Mouse (Mus musculus): ENCODE results near the gene Fut9. TPM values are rescaled to one million over a fixed set of nuclear protein-coding genes. Genes with fewer than 3 reads are reported as not detected.

The Fut9 gene
- polyA plus RNA-seq (2015; fragmentation: Nextera tagmentation; extraction: Ambion mirVana), result 0.69 and 0.74 TPM in 2 replicates

DNA sequence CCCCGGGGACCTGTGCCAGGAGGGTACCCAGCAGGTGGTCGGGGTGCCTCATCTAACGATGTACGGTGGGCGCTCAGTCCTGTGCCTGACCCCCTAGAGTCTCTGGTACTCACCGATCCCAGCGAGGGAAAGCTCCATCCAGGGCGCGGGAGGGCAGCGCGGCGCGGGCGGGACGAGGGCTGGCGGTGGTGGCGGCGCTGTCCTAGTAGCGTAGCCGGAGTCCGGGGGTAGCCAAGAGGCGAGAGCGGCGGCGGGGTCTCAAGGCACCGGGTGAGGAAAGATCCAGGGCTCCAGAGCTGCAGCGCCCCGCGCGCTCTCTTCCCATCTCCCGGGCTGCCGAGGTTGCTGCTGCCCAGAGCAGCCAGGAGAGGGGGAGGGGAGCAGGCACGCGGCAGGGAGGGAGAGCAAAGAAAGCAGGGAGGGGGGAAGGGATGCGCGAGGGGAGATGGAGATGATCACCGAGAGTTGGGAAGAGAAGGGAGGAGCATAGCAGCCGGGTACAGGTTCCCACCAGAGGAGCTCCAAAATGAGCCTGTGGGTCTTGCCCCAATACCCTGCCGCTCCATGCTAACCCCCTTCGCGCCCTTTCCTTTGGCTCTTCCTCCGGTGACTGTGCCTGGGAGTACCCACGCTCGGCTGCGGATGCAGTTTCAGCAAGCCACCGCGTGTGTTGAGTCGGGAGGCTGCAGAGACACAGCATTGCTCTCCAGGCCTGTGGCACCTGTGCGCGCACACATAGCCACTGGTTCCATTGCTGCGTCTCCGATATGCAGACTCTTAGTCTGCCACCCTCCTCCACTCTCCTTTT is at the start of gene Fut9:
Gene Fut9 (minus strand): TSS at position 769 of the 808 bp plus-strand sequence.
- H3K36me3 ChIP-seq, result no peaks in the 10 kb centered on the region
- WGBS, result under 1% methylated on average over 52 of the region's 52 CpGs
- peak; percentile 65 for ATAC-seq (ENCODE audit: borderline replicate concordance, extremely low read depth, low FRiP score, low TSS enrichment)
- peaks cover 17% of the 10 kb centered on the region for H3K27me3 ChIP-seq
- peak within 1 kb of the TSS; percentile 24; the same call in 1 of the 2 replicates for H3K9ac ChIP-seq
- peak within 1 kb of the TSS; percentile 43 for H3K4me3 ChIP-seq
- no peak within 1 kb of the TSS for H3K27ac ChIP-seq
- no peaks in the 10 kb centered on the region for H3K4me1 ChIP-seq
- no peaks in the 10 kb centered on the region for H3K9me3 ChIP-seq
- H3K4me2 ChIP-seq, result peak within 1 kb of the TSS; percentile 81

DNA sequence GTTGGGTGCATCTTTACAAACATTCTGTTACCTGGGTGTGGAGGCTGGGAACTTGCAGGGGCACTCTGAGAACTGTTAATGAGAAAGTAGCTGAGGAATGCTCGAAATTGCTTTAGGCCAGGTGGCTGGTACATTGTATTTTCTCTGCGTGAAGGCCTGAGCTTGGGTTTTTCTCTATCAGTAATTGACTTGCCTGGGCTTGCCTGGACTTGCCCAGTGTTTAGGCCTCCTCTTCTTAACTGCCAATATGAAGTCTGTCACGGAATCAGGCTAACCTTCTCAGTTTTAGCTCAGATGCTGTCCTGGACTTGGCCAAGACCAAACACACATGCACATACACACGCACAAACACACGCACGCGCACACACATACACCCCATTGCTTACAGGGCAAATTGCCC is 15.7 kb upstream of the Fut9 start:
- ATAC-seq (ENCODE audit: borderline replicate concordance, extremely low read depth, low FRiP score, low TSS enrichment), result no peak
- Histone ChIP-seq H3K4me2 (no peak overlapping the region), H3K27me3 (no peaks in the 10 kb centered on the region), H3K9ac (no peak overlapping the region), H3K36me3 (no peaks in the 10 kb centered on the region), H3K4me1 (no peaks in the 10 kb centered on the region), H3K27ac (no peak overlapping the region), H3K9me3 (no peaks in the 10 kb centered on the region), H3K4me3 (no peak overlapping the region)
- WGBS, result 90% methylated on average over 7 of the region's 7 CpGs

DNA sequence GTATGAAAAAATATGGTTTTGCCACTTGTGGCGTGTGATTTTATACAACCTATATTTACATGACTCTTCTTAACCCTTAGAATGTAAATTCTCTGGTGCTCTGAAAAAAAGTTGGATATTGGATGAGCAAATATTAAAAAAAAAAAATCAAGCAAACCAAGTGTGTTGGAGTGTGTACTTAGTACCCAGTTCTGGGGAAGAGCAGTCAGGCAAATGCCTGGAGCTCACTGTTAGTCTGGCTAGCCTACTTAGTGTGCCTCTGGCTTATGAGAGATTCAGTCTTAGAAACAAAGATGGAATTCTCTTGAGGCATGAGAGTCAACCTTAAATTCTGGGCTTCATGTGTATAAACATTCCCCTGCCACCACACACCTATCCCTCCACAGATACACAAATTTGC is 13.3 kb upstream of the Fut9 start:
- Histone ChIP-seq H3K27me3 (no peaks in the 10 kb centered on the region), H3K27ac (no peak overlapping the region), H3K36me3 (no peaks in the 10 kb centered on the region), H3K9me3 (no peaks in the 10 kb centered on the region), H3K9ac (no peak overlapping the region), H3K4me3 (no peak overlapping the region), H3K4me1 (no peaks in the 10 kb centered on the region), H3K4me2 (no peak overlapping the region)
- peak; percentile 85; the same call in 1 of the 2 replicates for ATAC-seq (ENCODE audit: borderline replicate concordance, extremely low read depth, low FRiP score, low TSS enrichment)
- 56% methylated on average over 1 of the region's 1 CpGs for WGBS

DNA sequence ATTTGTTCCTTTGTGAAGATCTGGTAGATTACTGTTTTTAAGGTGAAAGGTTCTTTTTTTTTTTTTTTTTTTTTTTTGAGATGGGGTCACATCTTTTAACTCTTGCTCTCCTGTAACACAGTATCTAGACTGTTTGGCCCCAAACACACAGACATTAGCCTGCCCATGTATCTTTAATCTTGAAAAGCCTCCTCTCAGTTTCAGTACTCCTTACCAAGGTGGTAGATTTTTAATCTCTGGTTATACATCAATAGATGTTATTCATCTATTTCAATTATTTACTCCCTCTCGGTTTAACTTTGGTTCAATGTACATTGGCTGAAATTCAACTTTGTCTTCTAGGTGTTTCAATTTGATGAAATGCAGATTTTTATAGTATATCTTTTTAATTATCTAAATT is 10.0 kb upstream of the Fut9 start:
- H3K9me3 ChIP-seq, result no peaks in the 10 kb centered on the region
- H3K9ac ChIP-seq, result no peak overlapping the region
- 68% methylated on average over 1 of the region's 1 CpGs for WGBS
- ATAC-seq (ENCODE audit: borderline replicate concordance, extremely low read depth, low FRiP score, low TSS enrichment), result no peak
- no peak overlapping the region for H3K27ac ChIP-seq
- no peak overlapping the region for H3K4me2 ChIP-seq
- no peak overlapping the region for H3K4me3 ChIP-seq
- H3K27me3 ChIP-seq, result no peaks in the 10 kb centered on the region
- H3K36me3 ChIP-seq, result no peaks in the 10 kb centered on the region
- H3K4me1 ChIP-seq, result no peaks in the 10 kb centered on the region

GRCm38 (mm10) chr4:25801751-25802150 is 1.7 kb upstream of the Fut9 start:
- no peak for ATAC-seq (ENCODE audit: borderline replicate concordance, extremely low read depth, low FRiP score, low TSS enrichment)
- Histone ChIP-seq H3K9me3 (no peaks in the 10 kb centered on the region), H3K4me2 (no peak overlapping the region), H3K27me3 (peaks cover 17% of the 10 kb centered on the region), H3K27ac (no peak overlapping the region), H3K9ac (no peak overlapping the region), H3K36me3 (no peaks in the 10 kb centered on the region), H3K4me3 (no peak overlapping the region), H3K4me1 (no peaks in the 10 kb centered on the region)
- 83% methylated on average over 2 of the region's 2 CpGs for WGBS

- peaks cover 17% of the 10 kb centered on the region for H3K27me3 ChIP-seq
- H3K36me3 ChIP-seq, result no peaks in the 10 kb centered on the region
- H3K27ac ChIP-seq, result no peak overlapping the region
- no peak for ATAC-seq (ENCODE audit: borderline replicate concordance, extremely low read depth, low FRiP score, low TSS enrichment)
- H3K4me3 ChIP-seq, result peak overlapping the region; percentile 43
- H3K9me3 ChIP-seq, result no peaks in the 10 kb centered on the region
- H3K4me2 ChIP-seq, result peak overlapping the region; percentile 81
- H3K4me1 ChIP-seq, result no peaks in the 10 kb centered on the region
- 2% methylated on average over 5 of the region's 5 CpGs for WGBS
- H3K9ac ChIP-seq, result no peak overlapping the region
Observed at GRCm38 (mm10) chr4:25800284-25800616, 206 bp upstream of the Fut9 start.

DNA sequence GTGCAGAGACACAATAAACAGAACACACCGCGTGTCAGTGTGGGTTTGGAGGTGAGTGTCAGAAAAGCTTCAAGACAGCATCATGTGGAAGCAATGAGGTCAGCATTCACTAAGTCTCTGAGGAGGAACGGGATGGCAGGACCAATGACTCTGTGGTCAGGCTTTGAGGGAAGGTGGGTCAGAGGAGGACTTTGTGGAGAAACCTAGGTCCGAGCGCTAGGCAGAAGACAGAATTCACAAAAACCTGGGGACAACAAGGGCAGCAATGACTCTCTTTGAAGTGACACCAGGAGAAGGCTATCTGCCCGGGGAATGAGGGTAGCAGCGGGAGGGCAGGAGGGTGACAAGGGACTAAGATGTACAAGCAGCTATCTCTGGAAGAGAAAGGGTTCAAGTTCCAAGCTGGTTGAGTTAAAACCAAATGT is 981 bp downstream of the Fut9 start:
- H3K4me1 ChIP-seq, result no peaks in the 10 kb centered on the region
- no peak overlapping the region for H3K27ac ChIP-seq
- no peaks in the 10 kb centered on the region for H3K9me3 ChIP-seq
- ATAC-seq (ENCODE audit: borderline replicate concordance, extremely low read depth, low FRiP score, low TSS enrichment), result peak; percentile 19; the same call in 1 of the 2 replicates
- 1% methylated on average over 7 of the region's 7 CpGs for WGBS
- peaks cover 17% of the 10 kb centered on the region for H3K27me3 ChIP-seq
- no peaks in the 10 kb centered on the region for H3K36me3 ChIP-seq
- peak overlapping the region; percentile 43 for H3K4me3 ChIP-seq
- peak overlapping the region; percentile 81 for H3K4me2 ChIP-seq
- H3K9ac ChIP-seq, result no peak overlapping the region

GRCm38 (mm10) chr4:25798412-25798811 is 1.6 kb downstream of the Fut9 start:
- H3K9me3 ChIP-seq, result no peaks in the 10 kb centered on the region
- no peaks in the 10 kb centered on the region for H3K4me1 ChIP-seq
- no peak overlapping the region for H3K9ac ChIP-seq
- 0 out of 2 replicates have a peak overlapping the region, but pooled peaks have one; percentile 43 for H3K4me3 ChIP-seq
- H3K4me2 ChIP-seq, result peak overlapping the region; percentile 81; the same call in 1 of the 2 replicates
- H3K36me3 ChIP-seq, result no peaks in the 10 kb centered on the region
- H3K27ac ChIP-seq, result no peak overlapping the region
- ATAC-seq (ENCODE audit: borderline replicate concordance, extremely low read depth, low FRiP score, low TSS enrichment), result no peak
- 15% methylated on average over 10 of the region's 10 CpGs for WGBS
- peaks cover 17% of the 10 kb centered on the region for H3K27me3 ChIP-seq

DNA sequence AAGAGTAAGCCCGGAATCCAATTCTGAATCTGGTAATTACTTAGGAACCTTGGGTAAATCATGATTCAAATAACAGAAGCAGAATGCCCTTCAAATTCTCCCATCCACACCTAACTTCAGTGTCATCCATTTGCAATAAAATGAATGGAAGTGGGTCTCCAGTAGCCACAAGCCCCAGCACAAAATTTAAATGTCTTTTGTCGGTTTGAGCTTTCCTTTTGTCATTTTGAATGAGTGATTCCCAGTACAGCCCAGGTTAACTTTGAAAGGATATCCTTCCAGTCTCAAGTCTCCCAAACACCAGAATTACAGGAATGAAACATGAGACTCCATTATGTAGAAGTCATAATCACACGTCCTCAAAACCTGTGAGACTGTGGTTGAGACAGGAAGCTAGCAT is 3.9 kb downstream of the Fut9 start:
- ATAC-seq (ENCODE audit: borderline replicate concordance, extremely low read depth, low FRiP score, low TSS enrichment), result no peak
- 41% methylated on average over 3 of the region's 3 CpGs for WGBS

DNA sequence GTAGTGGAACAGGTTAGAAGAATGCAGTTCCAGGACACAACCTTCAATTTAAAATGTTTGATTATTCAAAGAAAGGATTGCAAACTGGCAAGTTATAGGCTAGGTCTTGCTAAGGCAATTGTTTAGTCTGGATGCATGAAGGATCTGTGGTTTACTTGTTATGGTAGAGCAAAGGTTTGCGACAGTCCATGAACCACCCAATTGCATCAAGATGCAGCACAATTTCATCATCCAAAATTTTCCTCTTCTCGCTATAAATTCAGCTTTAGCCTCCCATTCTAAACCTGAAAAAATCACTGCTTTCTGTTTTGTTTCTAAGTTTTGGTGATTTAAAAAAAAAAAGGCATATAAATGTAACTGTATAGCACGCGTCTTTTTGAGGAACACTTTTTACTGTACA is 14.8 kb downstream of the Fut9 start:
- H3K4me3 ChIP-seq, result no peak overlapping the region
- ATAC-seq (ENCODE audit: borderline replicate concordance, extremely low read depth, low FRiP score, low TSS enrichment), result no peak
- H3K36me3 ChIP-seq, result no peaks in the 10 kb centered on the region
- WGBS, result 90% methylated on average over 4 of the region's 4 CpGs
- no peak overlapping the region for H3K9ac ChIP-seq
- H3K27ac ChIP-seq, result no peak overlapping the region
- H3K4me2 ChIP-seq, result no peak overlapping the region
- H3K27me3 ChIP-seq, result no peaks in the 10 kb centered on the region
- H3K4me1 ChIP-seq, result no peaks in the 10 kb centered on the region
- no peaks in the 10 kb centered on the region for H3K9me3 ChIP-seq

More for the DNA sequence above, 3.9 kb downstream of the Fut9 start:
- no peak overlapping the region for H3K27ac ChIP-seq
- no peaks in the 10 kb centered on the region for H3K9me3 ChIP-seq
- H3K9ac ChIP-seq, result no peak overlapping the region
- no peak overlapping the region for H3K4me3 ChIP-seq
- H3K36me3 ChIP-seq, result no peaks in the 10 kb centered on the region
- H3K27me3 ChIP-seq, result peaks cover 17% of the 10 kb centered on the region
- H3K4me2 ChIP-seq, result no peak overlapping the region
- H3K4me1 ChIP-seq, result no peaks in the 10 kb centered on the region

DNA sequence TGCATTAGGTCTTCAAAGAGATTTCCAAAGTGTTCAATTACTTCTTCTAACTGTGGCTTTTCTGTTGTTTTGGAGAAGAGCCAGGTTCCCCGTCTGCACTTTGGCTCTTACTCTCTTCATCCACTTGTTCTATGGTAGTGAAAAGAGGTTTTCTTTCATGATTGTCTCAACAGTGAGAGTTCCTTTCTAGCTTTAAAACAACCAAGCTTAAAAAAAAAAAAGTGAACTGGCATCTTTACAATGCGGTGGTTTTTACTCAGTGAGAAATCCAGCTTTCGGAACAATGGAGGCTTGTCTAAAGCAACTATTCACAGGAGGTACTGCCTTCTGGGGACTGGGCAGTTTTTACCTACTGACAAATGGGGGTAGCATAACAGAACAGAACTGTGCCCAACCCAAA is 31.4 kb downstream of the Fut9 start:
- H3K36me3 ChIP-seq, result no peaks in the 10 kb centered on the region
- no peak overlapping the region for H3K4me3 ChIP-seq
- H3K9me3 ChIP-seq, result no peaks in the 10 kb centered on the region
- no peak overlapping the region for H3K9ac ChIP-seq
- H3K27me3 ChIP-seq, result no peaks in the 10 kb centered on the region
- ATAC-seq (ENCODE audit: borderline replicate concordance, extremely low read depth, low FRiP score, low TSS enrichment), result no peak
- 52% methylated on average over 3 of the region's 3 CpGs for WGBS
- no peak overlapping the region for H3K4me2 ChIP-seq
- no peaks in the 10 kb centered on the region for H3K4me1 ChIP-seq
- no peak overlapping the region for H3K27ac ChIP-seq

DNA sequence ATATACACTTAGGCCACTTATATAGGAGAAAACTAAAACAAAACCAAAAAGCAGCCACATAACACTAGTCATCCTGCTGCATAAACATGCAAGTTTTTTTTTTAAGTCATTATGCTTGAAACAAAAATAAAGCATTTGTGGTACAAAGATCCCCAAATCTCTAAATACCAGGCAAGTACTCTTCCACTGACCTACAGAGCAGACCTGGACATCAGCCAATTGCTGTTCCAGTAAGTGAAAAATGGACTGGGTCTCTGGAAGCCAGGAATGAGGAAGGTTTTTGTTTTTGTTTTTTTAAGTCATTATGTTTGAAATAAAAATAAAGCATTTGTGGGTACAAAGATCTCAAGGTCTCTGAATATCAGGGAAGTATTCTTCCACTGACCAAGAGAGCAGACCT is 37.0 kb downstream of the Fut9 start:
- H3K9ac ChIP-seq, result no peak overlapping the region
- H3K4me2 ChIP-seq, result no peak overlapping the region
- no peak overlapping the region for H3K4me3 ChIP-seq
- no peaks in the 10 kb centered on the region for H3K27me3 ChIP-seq
- H3K4me1 ChIP-seq, result no peaks in the 10 kb centered on the region
- no peaks in the 10 kb centered on the region for H3K9me3 ChIP-seq
- no peak for ATAC-seq (ENCODE audit: borderline replicate concordance, extremely low read depth, low FRiP score, low TSS enrichment)
- no peak overlapping the region for H3K27ac ChIP-seq
- H3K36me3 ChIP-seq, result no peaks in the 10 kb centered on the region
